Mouse (Mus musculus): Measurements from ENCODE around the gene Katnal1. TPM values are rescaled to one million over a fixed set of nuclear protein-coding genes. Genes with fewer than 3 reads are reported as not detected.
A peak's percentile ranks its signal among the peaks of the same experiment; 100 is the strongest.

Gene Katnal1
- total RNA-seq (2021): 1 to 10 TPM; 4.3 to 5.0 TPM
- long read RNA-seq, experiment 1: 0 reads
- long read RNA-seq, experiment 2, partial matches to known transcripts: 2 of 3 reads
- long read RNA-seq, experiment 2, other reads (novel, unspliced or antisense): 1 of 3 reads

DNA sequence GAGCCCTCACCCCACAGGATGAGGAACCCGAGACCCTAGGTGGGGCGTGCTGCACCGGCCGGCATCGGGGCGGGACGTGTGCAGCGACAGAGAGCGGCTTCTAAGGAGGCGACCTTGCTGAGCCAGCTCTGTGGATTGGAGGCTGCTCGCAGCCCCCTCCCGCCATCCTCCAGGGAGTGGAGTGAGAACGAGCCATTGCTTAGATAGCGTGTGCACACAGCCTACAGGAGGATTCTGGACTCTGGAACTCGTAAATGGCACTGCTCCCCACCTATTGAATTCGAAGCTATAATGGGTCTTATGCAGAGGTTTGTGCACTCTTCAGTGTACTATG is at the start of gene Katnal1:
Gene Katnal1 (minus strand): TSS at position 205 of the 334 bp plus-strand sequence.
- intact Hi-C loops (cut with DNase I): loop anchor here (2.0 to 5.0 kb wide), 2 partner anchors 108 to 256 kb away; partner anchors contain the start of genes Hmgb1 and Uspl1
- DNase-seq: no peak

DNA sequence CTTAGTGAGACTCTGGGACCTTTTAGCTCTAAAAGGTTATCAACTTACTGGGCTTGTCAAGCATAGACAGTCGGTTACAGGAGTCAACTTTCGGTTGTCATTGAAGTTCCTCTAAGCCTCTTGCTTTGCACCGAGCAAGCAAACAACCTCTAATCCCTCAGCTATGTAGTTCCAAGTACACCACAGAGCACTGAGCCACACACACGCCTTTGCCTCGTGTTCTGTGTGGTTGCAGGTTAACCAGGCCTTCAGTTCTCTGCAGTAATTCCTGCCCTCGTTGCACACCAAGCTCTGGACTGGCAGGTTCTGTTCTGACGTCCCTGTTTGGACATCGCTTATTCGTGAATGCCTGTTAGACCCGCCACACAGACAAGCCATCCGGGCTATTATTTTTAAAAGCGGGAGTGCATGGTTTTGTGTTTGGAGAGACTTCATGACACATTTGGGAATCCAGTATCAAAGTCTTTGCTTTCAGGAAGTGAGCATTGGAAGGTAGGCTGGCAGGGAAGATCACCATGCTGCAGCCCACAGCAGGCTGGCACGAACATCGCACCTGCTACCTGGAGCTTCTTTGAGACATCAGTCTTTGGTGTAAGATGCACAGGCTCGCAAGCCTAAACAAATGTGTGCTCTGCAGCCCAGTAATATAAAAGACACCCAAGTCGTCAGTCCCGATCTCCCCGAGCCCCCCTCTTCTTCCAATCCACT is 49.5 kb upstream of the Katnal1 start:
- no peak for DNase-seq
- intact Hi-C loops (cut with DNase I): no loop called here

DNA sequence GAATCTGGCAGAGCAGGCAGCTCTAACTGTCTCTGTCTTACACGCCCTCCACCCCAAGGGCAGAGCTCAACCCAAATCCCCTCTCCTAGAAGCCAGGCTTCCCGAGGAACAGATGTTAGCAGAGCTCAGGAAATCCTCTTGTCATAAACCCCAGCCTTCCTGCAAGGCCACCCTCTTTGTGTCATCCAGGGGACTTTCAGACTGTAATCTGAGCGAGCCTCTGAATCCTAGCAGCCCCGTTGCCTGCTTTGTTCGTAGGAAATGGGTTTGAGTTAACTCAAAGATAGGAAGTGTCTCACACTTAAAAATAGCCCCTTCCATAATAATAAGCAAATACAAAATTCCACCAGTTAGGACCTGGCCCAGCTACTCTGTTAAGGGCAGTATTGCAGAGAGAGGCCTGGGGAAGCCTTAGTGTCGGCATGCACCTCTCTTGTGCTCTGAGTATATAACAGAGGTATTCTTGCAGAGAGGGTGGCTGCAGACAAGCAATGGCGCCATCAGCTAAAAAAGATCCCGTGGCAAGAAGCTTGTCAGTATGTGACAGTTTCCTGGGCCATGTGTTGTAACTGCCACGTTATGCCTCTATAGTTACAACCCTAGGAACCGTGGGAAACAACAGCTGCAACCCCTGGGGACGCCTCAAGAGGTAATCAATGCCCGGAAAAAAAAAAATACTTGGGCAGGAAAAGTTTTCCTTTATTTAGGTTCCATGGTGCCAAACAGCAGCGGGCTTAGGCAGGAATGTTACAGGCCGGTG is 48.8 kb upstream of the Katnal1 start:
- intact Hi-C loops (cut with DNase I): no loop called here
- no peak for DNase-seq

DNA sequence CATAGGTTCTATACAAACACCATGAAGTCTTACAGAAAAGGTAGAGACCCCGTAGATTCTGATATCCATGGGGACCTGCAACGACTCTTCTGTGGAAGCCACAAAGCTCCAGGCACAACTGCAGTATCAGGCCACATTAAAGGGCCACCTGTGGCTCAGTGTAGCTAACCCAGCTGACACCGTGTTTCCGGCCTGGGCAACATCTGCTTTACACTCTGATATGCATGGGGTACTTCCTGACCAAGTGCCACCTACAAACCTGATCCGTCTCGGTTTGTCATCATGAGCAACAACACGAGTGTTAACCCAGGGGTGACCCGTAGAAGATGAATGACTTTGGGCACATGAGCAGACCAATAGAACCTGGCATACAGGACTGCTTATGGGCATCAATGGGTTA is 47.8 kb upstream of the Katnal1 start:
- DNase-seq: no peak
- intact Hi-C loops (cut with DNase I): no loop called here

DNA sequence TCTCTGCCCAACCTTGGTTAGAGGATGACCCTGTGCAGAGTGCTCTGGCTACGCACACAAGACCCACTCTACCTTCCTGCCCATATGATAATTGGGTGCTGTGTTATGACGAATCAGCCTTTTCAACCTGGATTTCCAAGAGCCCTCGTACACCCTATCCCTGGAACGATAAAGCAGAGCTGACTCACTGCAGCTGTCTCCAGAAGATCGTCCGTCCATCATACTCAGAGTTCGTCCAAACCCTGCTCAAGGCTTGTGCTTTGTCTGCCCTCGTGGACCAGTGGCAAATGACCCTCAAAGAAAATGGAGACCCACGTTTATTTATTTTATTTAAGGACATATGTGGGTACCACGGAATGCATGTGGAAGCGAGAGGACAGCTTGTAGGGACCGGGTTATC is 45.9 kb upstream of the Katnal1 start:
- DNase-seq: no peak
- intact Hi-C loops (cut with DNase I): no loop called here

DNA sequence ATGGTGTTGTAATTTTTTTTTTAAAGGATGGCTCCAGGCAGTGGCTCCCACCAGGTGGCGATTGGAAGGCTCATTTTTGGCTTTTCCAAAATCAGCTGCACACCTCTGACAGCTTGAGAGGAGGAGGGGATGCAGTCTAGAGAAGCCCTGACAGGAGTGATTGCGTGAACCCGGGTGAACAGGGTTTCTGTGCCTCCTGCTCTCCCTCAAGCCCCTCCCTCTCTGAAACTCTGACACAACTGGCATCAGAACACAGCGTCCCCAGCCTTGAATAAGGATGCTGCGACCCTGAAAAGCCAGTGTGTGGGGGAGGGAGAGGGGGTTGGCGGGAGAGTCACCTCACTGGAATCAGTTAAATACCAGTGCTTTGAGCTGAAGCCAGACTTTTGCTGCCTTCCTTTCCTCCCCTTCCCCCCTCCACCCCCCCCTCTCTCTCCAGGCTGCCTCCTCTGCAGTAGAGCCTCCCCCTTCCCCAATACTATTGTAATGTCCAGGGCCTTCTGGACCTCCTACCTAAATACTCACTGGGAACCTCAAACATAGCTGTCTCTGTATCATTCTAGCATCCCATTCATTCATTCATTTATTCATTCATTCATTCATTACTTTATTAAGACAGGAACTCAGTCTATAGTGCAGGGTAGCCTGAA is 44.0 kb upstream of the Katnal1 start:
- DNase-seq: no peak
- intact Hi-C loops (cut with DNase I): no loop called here

DNA sequence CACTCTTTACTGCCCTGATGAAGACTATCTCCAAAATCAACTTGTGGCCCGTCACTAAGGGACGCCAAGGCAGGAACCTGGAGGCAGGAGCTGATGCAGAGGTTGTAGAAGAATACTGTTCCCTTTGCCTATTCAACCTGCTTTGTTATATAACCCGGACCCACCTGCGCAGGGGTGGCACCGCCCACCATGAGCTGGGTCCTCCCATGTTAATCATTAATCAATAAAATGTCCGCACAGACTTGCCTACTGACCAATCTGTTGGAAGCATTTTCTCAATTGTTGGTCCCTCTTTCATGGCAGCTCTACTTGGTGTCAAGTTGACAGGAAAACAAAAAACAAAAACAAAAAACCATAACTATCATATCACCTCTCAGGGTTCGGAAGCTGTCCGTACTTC is 43.0 kb upstream of the Katnal1 start:
- intact Hi-C loops (cut with DNase I): no loop called here
- no peak for DNase-seq

DNA sequence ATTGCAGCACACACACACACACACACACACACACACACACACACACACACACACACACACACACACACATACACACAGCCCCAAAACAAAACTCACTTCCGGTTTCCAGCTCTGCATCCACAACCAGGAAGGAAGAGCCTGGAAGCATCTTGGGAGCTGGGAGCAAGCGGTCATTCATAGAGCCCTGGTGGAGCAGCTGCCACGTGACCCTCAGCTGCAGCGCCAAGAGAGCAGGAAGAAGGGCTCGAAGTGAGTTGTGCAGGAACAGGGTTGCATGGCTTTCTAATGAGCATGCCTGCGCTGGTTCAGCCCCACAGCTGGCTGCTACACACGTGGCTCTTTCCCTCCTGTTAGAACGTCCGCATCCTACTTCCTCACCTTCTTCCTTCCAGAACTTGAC is 40.5 kb upstream of the Katnal1 start:
- DNase-seq: peak; percentile 39
- intact Hi-C loops (cut with DNase I): no loop called here

DNA sequence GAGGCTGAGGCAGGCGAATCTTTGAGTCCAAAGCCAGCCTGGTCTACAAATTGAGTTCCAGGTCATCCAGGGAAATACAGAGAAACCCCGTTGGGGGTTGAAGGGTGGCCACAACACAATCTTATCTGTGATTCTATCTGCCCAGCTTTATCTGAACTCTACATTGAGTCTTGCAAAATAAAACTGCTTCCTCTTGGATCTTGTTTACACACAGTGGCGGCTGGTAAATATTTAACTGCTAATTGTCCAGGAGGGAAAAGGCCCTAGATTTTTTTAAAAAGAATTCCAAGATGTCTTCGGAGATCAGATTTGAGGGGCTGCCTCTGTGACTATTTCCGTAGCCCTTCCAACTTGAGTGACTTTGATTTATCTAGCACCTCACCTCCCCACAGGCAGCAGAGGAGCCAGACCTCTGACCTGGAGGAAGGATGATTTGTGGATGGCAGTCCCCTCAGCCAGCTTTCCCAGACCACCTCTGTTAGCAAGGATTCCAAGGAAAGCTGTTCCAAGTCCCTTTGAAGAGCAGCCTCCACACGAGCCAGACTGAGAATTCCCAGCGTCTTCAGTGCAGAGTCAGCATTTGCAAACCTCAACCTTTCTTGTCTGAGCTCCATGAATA is 39.9 kb upstream of the Katnal1 start:
- DNase-seq: no peak
- intact Hi-C loops (cut with DNase I): no loop called here

DNA sequence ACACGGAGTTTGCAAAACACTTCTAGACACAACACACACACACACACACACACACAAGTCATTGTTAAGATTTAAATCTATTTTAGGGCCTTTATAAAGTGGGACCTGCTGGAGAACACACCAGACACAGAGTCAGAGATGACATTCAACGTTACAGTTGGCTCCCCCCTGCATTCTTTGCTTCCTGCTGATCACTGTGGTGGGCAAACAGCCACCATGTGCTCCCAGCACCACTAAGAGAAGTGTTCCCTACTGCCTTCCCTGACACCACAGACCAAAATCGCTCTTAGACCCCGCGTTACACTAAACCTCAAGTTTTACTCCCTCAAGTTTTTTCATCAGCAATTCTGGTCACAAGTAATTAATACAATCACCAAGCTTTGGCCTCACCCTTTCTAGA is 39.1 kb upstream of the Katnal1 start:
- DNase-seq: no peak
- intact Hi-C loops (cut with DNase I): no loop called here

DNA sequence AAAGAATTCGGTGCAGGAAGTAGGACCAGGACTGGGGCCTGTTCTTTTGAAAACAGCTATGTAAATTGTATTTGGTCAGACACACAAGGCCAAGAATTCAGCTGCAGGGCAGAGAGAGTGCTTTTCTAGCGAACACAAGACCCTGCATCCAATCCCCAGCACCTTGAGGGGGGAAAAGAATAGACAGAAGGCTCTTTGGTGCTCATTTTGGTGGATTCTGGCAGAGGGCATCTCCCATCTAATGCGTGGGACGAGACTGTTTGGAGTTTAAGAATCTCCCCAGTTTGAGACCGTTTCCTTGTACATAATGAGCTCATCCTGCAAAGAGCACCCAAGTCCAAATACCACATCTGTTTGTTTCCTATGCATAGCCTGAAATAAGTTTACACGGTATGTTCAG is 37.3 kb upstream of the Katnal1 start:
- intact Hi-C loops (cut with DNase I): no loop called here
- DNase-seq: no peak

DNA sequence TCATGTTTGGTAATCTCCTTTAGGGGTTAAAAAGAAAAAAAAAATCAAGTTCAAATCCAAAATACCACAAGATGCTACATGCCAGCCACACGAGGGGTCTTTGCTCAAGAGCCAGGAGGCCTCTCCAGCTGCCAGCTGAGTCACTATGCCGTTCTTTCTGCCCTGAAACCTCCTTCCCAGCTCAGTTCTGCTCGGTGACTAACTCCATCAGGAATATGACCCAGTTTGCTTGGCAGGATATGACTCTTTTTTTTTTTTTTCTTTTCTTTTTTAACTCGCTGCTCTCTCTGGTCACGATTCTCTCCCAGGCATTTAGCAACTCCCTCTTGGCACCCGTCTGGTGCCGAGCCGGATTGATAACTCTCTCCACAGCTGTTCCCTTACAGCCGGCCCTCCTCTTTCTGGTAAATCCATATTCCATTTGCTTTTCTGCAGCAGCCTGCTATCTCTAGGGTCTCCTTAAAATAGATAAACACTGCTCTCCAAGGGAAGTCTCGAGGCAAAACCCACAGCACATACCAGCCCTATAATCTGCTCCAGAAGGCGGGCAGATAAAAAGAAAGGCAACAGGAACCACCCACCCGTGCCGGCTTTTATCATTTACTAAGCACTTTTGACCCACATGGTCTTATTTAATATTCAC is 36.7 kb upstream of the Katnal1 start:
- DNase-seq: peak; percentile 49 to 51
- intact Hi-C loops (cut with DNase I): no loop called here

DNA sequence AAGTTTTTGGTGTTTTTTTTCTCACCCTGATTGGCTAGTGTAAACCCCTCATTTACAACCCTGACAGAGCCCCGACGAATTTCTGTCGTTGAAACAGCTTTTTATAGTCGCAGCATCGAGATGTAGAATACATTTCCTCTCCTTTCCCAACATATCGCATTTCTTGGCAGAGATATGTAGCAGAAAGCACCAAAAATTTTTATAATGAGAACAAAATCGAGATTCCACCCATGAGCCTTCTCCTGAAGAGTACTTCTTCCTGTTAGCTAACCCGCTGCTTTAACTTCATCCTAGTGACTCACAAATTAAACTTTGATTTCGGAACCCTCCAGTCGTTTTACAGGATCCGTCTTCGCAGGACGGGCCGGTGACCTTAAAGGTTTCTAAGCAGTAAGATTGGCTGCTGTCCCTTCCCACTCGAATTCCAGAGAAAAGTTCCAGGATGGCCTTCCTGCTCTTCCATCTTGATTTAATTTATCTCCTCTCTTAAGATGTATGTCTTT is 36.0 kb upstream of the Katnal1 start:
- intact Hi-C loops (cut with DNase I): no loop called here
- no peak for DNase-seq

DNA sequence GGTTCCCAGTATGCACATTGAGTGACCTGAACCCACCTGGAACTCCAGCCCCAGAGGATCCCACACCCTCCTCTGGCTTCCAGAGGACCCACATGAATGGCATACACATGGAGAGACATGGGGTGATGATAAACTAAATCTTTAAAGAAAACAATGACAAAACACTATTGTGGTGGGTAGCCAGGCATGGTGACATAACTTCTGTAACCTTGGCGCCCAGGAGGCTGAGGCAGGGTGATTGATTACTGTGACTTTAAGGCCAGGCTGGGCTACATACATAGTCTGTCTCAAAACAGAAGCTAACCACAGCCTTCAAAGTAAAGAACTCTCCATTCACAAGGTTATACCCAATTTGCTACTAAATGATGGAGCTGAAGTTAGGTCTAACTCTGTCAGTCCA is 35.1 kb upstream of the Katnal1 start:
- no peak for DNase-seq
- intact Hi-C loops (cut with DNase I): no loop called here

DNA sequence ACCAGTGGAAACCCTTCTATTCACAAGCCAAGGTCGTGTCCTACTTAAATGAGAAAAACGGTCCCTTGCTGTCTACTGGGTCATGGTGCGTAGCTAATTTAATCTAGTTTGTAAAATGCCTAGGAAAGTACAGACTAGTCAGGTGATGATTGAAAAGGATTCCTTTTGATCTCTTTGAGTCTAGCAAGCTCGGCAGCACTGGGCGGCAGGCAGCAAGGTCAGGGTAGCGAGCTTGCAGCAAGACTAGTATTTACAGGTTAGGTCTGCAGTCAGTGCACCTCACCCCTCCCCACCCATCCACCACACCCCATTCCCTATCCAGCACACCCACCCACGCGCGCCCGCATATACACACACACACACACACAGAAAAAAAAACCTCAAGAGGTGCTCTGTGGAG is 31.1 kb upstream of the Katnal1 start:
- DNase-seq: no peak
- intact Hi-C loops (cut with DNase I): no loop called here

DNA sequence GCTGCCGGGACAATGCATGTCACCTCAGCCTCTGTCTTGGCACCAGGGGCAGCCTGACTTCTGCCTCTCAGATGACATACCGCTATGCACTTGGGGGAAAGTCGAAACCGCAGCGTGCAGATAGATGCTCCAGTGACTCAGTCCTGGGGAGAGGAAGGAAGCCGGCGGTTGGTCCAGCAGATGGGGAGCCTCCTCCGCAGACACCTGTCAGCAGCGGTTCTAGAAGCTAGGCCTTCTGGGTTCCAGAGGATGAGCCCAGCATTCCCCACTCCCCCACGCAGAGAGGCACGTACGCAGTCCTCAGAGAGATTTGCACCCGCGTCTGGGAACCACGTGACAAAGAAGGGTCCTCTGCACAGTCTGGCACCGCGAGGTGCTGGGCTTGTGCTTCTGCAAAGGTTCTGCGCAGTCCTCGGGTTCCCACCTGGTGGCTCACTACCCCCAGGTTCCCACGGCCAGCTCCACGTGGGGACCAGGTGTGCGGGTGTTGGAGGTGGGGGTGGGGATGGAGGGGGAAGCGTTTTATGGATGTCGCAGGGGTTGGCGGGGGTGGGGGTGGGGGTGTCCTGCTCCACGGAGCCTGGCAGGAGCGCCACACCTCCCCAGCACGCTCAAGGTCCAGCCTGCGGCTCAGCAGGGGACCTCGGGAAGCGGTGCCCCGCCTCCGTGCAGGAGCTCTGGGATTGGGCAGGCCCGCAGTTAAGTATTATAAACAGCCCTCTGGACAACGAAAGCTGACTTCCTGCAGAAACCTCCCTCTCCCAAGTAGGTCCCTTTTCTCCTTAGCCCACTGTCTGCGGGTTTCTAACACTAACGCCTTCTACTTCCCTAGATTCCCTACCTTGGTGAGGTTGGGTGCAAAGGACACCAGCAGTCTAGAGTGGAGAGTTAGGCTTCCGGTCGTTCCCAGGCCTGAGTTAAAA is 30.2 kb upstream of the Katnal1 start:
- intact Hi-C loops (cut with DNase I): no loop called here
- DNase-seq: no peak

DNA sequence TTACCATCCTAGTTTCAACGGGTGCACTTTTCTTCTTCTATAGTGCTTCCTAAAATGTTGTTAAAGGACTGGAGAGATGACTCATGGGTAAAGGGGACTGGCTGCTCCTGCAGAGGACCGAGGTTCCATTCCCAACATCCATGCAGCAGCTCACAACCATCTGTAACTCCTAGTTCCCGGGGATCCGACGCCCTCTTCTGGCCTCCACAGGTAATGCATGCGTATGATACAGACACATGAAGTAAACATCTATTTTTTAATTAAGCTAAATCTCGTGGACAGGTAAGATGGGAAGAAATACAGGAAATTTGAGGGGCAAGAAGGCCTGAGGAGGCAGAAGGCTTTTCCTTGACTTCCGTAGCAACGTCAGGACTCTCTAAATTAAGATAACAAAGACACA is 29.2 kb upstream of the Katnal1 start:
- intact Hi-C loops (cut with DNase I): no loop called here
- DNase-seq: no peak

DNA sequence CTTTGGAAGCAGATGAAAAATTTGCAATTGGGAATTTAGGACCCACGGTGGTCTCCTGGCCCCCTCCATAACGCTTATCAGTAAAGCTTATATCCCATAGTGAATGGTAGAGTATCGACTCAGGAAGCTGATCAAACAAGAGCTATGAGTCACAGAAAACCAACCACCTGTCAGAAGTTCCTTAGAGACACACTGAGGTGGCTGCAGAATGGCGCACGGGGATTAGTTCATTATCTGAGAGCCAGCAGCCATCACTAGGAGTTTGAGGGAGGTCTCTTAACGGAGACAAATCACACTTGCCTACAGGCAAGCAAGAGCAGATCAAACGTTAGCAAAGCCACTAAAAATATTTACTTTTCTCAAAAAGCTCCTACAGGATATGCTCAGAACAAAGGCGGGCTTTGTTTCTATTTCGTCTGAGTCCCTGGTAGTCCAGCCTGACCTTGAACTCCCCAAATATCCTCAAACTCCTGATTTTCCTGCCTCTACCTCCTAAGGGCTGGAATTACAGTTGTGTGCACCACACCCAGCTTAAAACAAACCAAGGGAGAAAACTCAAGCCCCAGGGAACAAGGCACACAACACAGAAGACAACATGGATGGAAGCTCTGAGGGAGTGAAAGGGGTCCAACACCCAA is 27.9 kb upstream of the Katnal1 start:
- DNase-seq: no peak
- intact Hi-C loops (cut with DNase I): no loop called here

DNA sequence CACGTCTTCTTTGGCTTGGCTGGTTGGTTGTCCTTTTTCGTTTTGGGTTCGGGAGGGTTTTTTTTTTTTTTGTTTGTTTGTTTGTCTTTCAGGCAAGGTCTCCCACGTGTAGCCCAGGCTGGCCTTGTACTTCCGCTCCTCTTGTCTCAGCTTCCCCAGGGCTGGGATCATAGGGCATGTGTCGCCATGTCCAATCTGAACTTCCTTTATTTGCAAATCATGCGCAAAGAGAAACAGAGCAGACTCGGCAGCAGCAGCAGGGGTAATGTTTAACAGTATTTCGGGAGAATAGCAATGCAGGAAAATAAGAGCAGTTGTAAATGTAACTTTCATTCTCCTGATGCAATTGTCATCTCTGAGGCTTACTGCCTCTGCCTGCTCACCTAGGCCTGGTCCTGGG is 27.0 kb upstream of the Katnal1 start:
- intact Hi-C loops (cut with DNase I): no loop called here
- DNase-seq: no peak
